In the genomic region with DNA sequence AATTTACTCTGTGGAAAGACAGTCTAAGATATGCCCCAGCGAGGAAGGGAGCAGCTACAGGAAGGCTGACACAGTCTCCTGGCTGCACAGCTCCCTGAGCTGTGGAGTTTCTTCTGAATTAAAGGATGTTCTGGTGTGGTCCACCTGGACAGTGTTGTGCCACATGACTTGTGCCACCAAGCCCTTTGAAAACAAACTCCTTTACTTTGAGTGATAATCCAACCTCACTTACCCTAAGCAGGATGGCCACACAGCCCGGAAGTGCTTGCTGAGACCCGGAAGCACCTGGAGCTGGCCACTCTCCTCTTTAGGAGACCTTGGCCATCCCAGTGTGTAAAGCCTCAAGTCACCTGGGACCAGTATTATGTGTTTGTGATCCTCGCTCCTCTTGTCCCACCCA, we compare ENCODE assay signal across 25 mouse cellular contexts. TPM values are rescaled to one million over a fixed set of nuclear protein-coding genes. Genes with fewer than 3 reads are reported as not detected.
A peak's percentile ranks its signal among the peaks of the same experiment; 100 is the strongest.
DNase-seq lines count a peak whose midpoint lies in the region; ATAC-seq lines count a peak whose summit lies in the region.
"Had no signal": no experiment of that assay in that cellular context is flagged by ENCODE, and none has a peak within 500 bp of the region (broad histone marks: within the 10 kb centered on the region; RNA-seq: fewer than 3 reads in every experiment).

No protein-coding gene starts in this region.

- H3K27me3 ChIP-seq in heart, embryonic 11.5 days (ENCODE audit: control insufficient read depth, insufficient read depth, low read length): no peaks in the 10 kb centered on the region
- H3K27me3 ChIP-seq in intestine, embryonic 14.5 days (replicated peaks; ENCODE audit: control insufficient read depth, insufficient read depth, low read length): peaks cover 79% of the 10 kb centered on the region
- H3K27me3 ChIP-seq in intestine, embryonic 16.5 days (replicated peaks; ENCODE audit: control insufficient read depth, insufficient read depth, low read length): peaks cover 47% of the 10 kb centered on the region
- H3K27me3 ChIP-seq in embryonic facial prominence, embryonic 10.5 days (replicated peaks; ENCODE audit: low read depth, poor library complexity, severe bottlenecking): peaks cover 100% of the 10 kb centered on the region
- peaks cover 31% of the 10 kb centered on the region for H3K27me3 ChIP-seq in limb, embryonic 11.5 days (ENCODE audit: control insufficient read depth, insufficient read depth, low read length)

- ATAC-seq in heart, embryonic 11.5 days (replicated peaks; ENCODE audit: insufficient number of reproducible peaks, low FRiP score, low TSS enrichment): no peak
- ATAC-seq in intestine, embryonic 14.5 days (replicated peaks; ENCODE audit: low FRiP score, low TSS enrichment, low read depth): no peak
- no peak for ATAC-seq in intestine, embryonic 16.5 days
- ATAC-seq in limb, embryonic 11.5 days (ENCODE audit: insufficient number of reproducible peaks, low FRiP score, low TSS enrichment, low read depth): 0 out of 2 replicates have a peak, but pooled peaks have one; percentile 28
- ATAC-seq: forebrain, embryonic 16.5 days; lung, postnatal 0 days had no signal

- H3K9ac ChIP-seq in heart, embryonic 11.5 days (ENCODE audit: low read depth, low read length): no peak overlapping the region
- H3K9ac ChIP-seq in intestine, embryonic 14.5 days (ENCODE audit: low read length): no peak overlapping the region
- H3K9ac ChIP-seq in intestine, embryonic 16.5 days (ENCODE audit: low read depth, low read length): no peak overlapping the region
- no peak overlapping the region for H3K9ac ChIP-seq in limb, embryonic 11.5 days (ENCODE audit: low read length)
- H3K9ac ChIP-seq: liver, embryonic 14.5 days; neural tube, embryonic 13.5 days had no signal

- H3K4me1 ChIP-seq in heart, embryonic 11.5 days (ENCODE audit: control insufficient read depth, insufficient read depth, low read length): peaks cover 23% of the 10 kb centered on the region
- H3K4me1 ChIP-seq in intestine, embryonic 14.5 days (replicated peaks; ENCODE audit: control insufficient read depth, insufficient read depth, low read length): peaks cover 12% of the 10 kb centered on the region; the same call in 1 of the 2 replicates
- H3K4me1 ChIP-seq in intestine, embryonic 16.5 days (ENCODE audit: control insufficient read depth, insufficient read depth, low read length): no peaks in the 10 kb centered on the region
- H3K4me1 ChIP-seq in embryonic facial prominence, embryonic 10.5 days: peaks cover 21% of the 10 kb centered on the region
- peaks cover 36% of the 10 kb centered on the region for H3K4me1 ChIP-seq in limb, embryonic 11.5 days (ENCODE audit: control insufficient read depth, insufficient read depth, low read length)
- H3K4me1 ChIP-seq: neural tube, embryonic 13.5 days had no signal

- intact Hi-C loops in heart, postnatal 10 days (cut with DNase I): loop anchor here (1.0 to 10.0 kb wide), 2 partner anchors 17 to 307 kb away; a partner anchor contains a TSS

- peak overlapping the region; percentile 75 for H3K4me2 ChIP-seq in heart, embryonic 11.5 days
- peak overlapping the region; percentile 45 for H3K4me2 ChIP-seq in intestine, embryonic 14.5 days (ENCODE audit: low read length)
- no peak overlapping the region for H3K4me2 ChIP-seq in intestine, embryonic 16.5 days (ENCODE audit: low read depth, low read length)
- H3K4me2 ChIP-seq in limb, embryonic 11.5 days (ENCODE audit: low read depth, severe bottlenecking): peak overlapping the region; percentile 38; the same call in 1 of the 2 replicates
- H3K4me2 ChIP-seq: neural tube, embryonic 13.5 days had no signal

- no peak for DNase-seq in heart, postnatal 10 days
- DNase-seq in intestine, embryonic 14.5 days (ENCODE audit: low spot score): no peak
- peak; percentile 25 for DNase-seq in embryonic facial prominence, embryonic 10.5 days (ENCODE audit: low spot score)
- peak; percentile 30 for DNase-seq in limb, embryonic 11.5 days (ENCODE audit: low spot score)
- no peak for DNase-seq in cerebellum, postnatal 4 days (ENCODE audit: low spot score in 2 of 2)
- no peak for DNase-seq in gastrocnemius, adult 18-20 months (ENCODE audit: low spot score)
- DNase-seq: adrenal gland, postnatal 10 days; cerebellum, adult 11 months; cerebellum, postnatal 36 days; gastrocnemius, adult 2 months; kidney, adult 9 months; kidney, postnatal 36 days; right cerebral cortex, postnatal 14 days had no signal

- no peaks in the 10 kb centered on the region for H3K9me3 ChIP-seq in heart, embryonic 11.5 days (replicated peaks; ENCODE audit: control insufficient read depth, low read length)
- no peaks in the 10 kb centered on the region for H3K9me3 ChIP-seq in intestine, embryonic 14.5 days (ENCODE audit: control insufficient read depth, low read length)
- no peaks in the 10 kb centered on the region for H3K9me3 ChIP-seq in intestine, embryonic 16.5 days (ENCODE audit: control insufficient read depth, low read length)
- H3K9me3 ChIP-seq in embryonic facial prominence, embryonic 10.5 days: no peaks in the 10 kb centered on the region
- H3K9me3 ChIP-seq in limb, embryonic 11.5 days (ENCODE audit: control insufficient read depth, low read length): no peaks in the 10 kb centered on the region
- H3K9me3 ChIP-seq: neural tube, embryonic 13.5 days had no signal

- no peaks in the 10 kb centered on the region for H3K36me3 ChIP-seq in heart, embryonic 11.5 days (ENCODE audit: control insufficient read depth, insufficient read depth, low read length)
- peaks cover 4% of the 10 kb centered on the region; the same call in 1 of the 2 replicates for H3K36me3 ChIP-seq in intestine, embryonic 14.5 days (ENCODE audit: control insufficient read depth, insufficient read depth, low read length)
- no peaks in the 10 kb centered on the region for H3K36me3 ChIP-seq in intestine, embryonic 16.5 days (ENCODE audit: control insufficient read depth, insufficient read depth, low read length)
- no peaks in the 10 kb centered on the region for H3K36me3 ChIP-seq in embryonic facial prominence, embryonic 10.5 days (replicated peaks)
- H3K36me3 ChIP-seq in limb, embryonic 11.5 days (ENCODE audit: control insufficient read depth, insufficient read depth, low read length): no peaks in the 10 kb centered on the region
- H3K36me3 ChIP-seq: neural tube, embryonic 13.5 days had no signal

- WGBS in heart, embryonic 11.5 days (ENCODE audit: insufficient replicate concordance): 19% methylated on average over 4 of the region's 4 CpGs
- WGBS in intestine, embryonic 14.5 days: 29% methylated on average over 4 of the region's 4 CpGs
- WGBS in intestine, embryonic 16.5 days: 20% methylated on average over 4 of the region's 4 CpGs
- 5% methylated on average over 4 of the region's 4 CpGs for WGBS in embryonic facial prominence, embryonic 10.5 days
- 30% methylated on average over 4 of the region's 4 CpGs for WGBS in limb, embryonic 11.5 days

- H3K4me3 ChIP-seq in heart, embryonic 11.5 days (ENCODE audit: low read depth, low read length): no peak overlapping the region
- H3K4me3 ChIP-seq in intestine, embryonic 14.5 days (ENCODE audit: low read depth, low read length): no peak overlapping the region
- no peak overlapping the region for H3K4me3 ChIP-seq in intestine, embryonic 16.5 days (ENCODE audit: low read length)
- peak overlapping the region; percentile 21; the same call in 1 of the 2 replicates for H3K4me3 ChIP-seq in embryonic facial prominence, embryonic 10.5 days
- no peak overlapping the region for H3K4me3 ChIP-seq in limb, embryonic 11.5 days (ENCODE audit: low read depth, low read length)
- H3K4me3 ChIP-seq: gastrocnemius, adult 2 months; neural tube, embryonic 13.5 days had no signal

- H3K27ac ChIP-seq in heart, embryonic 11.5 days (ENCODE audit: low read depth, low read length): no peak overlapping the region
- no peak overlapping the region for H3K27ac ChIP-seq in intestine, embryonic 14.5 days (ENCODE audit: low read depth)
- no peak overlapping the region for H3K27ac ChIP-seq in intestine, embryonic 16.5 days (ENCODE audit: low read length)
- H3K27ac ChIP-seq in embryonic facial prominence, embryonic 10.5 days (replicated peaks): no peak overlapping the region
- H3K27ac ChIP-seq in limb, embryonic 11.5 days (replicated peaks; ENCODE audit: low read depth, low read length): no peak overlapping the region
- H3K27ac ChIP-seq: gastrocnemius, adult 2 months; liver, embryonic 14.5 days; neural tube, embryonic 13.5 days had no signal

RNA-seq across cellular contexts. Expression of a gene that starts 27.5 kb away (rescaled TPM):
- 17.2 and 17.9 TPM in 2 replicates for polyA plus RNA-seq in heart, embryonic 11.5 days (2014; fragmentation: Nextera tagmentation; extraction: Ambion mirVana)
- 10 to 100 TPM; 52.5 to 58.9 TPM for total RNA-seq in heart, postnatal 10 days (2021)
- 13.1 and 15.9 TPM in 2 replicates for polyA plus RNA-seq in intestine, embryonic 14.5 days (2014; fragmentation: Nextera tagmentation; extraction: Ambion mirVana)
- 4.1 and 5.1 TPM in 2 replicates for polyA plus RNA-seq in intestine, embryonic 16.5 days (2015; fragmentation: Nextera tagmentation; extraction: Ambion mirVana)
- polyA plus RNA-seq in embryonic facial prominence, embryonic 10.5 days (2016; fragmentation: Nextera tagmentation; extraction: Ambion mirVana): 3.9 and 5.4 TPM in 2 replicates
- 27.3 and 30.3 TPM in 2 replicates for polyA plus RNA-seq in limb, embryonic 11.5 days (2014; fragmentation: Nextera tagmentation; extraction: Ambion mirVana)
- not detected for total RNA-seq in gastrocnemius, adult 18-20 months (2021)
- total RNA-seq: granulocyte monocyte progenitor cell, adult 5-6 weeks; layer of hippocampus, postnatal 14 days; left cerebral cortex, postnatal 25 days; megakaryocyte progenitor cell, adult 5-6 weeks; monocyte, adult 5-6 weeks had no signal
- polyA plus RNA-seq: C2C12; forebrain, embryonic 16.5 days had no signal

Comparison
In these comparisons a context has a peak if more than half of its experiments do, and no peak if none do; other contexts are left out.
1. DNase-seq: peak in embryonic facial prominence, embryonic 10.5 days (single experiment) and limb, embryonic 11.5 days (single experiment); none in heart, postnatal 10 days (0 of 2), intestine, embryonic 14.5 days (single experiment), cerebellum, postnatal 4 days (0 of 2) and gastrocnemius, adult 18-20 months (single experiment).